Mouse (Mus musculus) testis, adult 2 months (tissue): ENCODE measurements around the gene Rbm34.

Source experiments
- CTCF ChIP-seq: fragments of 200-500 bp; IDR thresholded peaks from 2 replicates; pipeline ENCODE4 v1.5.1; 2012; ENCODE audit warnings: low read depth, mild to moderate bottlenecking, inconsistent platforms, low read length, moderate library complexity; ENCODE audit not compliant: control insufficient read depth, insufficient read depth, insufficient replicate concordance
- POLR2A ChIP-seq: fragments of 200-500 bp; IDR thresholded peaks from 2 replicates; pipeline ENCODE4 v1.6.1; 2012; ENCODE audit warnings: low read depth, mild to moderate bottlenecking, inconsistent platforms, low read length, moderate library complexity; ENCODE audit not compliant: control insufficient read depth

DNA sequence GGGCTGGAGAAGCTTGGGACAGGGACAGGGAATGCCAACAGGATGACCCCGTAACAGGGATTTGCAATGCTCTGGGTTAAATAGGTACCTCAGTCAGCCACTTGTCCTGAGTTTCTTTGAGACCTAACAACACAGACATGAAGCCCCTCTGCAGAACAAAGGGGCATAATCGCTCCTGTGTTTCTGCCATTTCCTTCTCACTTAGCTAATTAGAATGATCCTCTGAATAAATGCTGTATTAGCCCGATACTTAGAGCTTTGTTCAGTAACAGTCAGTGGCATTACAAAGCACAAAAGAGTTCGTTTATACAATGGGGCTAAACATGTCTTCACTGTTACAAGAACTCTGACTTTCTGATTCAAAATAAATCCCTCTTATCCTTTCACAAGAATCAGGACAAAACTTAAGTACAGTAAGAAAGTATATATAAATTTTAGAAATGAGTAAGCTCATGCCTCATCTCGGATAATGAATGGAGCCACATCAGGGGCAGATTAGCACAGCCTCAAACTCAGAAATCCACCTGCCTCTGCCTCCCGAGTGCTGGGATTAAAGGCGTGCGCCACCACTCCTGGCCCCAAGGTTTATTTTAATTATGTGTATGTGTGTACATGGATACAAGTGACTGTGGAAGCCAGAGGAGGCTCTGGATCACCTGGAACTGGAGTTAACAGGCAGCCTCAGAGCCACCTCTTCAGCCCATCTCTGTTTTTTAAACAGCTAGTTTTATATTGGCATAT lies 5.9 kb upstream of the Rbm34 start:
- TF ChIP-seq CTCF (no peak), POLR2A (no peak)
